Mouse (Mus musculus) intestine, embryonic 16.5 days (tissue): ENCODE data around the gene Rrp15. TPM values are rescaled to one million over a fixed set of nuclear protein-coding genes. Genes with fewer than 3 reads are reported as not detected.

Experiments
- ATAC-seq: fragments of 200-750 bp; cut with Nextera tagmentation; 2 replicates; pipeline ENCODE4 v1.8.0; 2017; ENCODE audit warnings: moderate TSS enrichment, moderate library complexity
- H3K27ac ChIP-seq: fragments of 300-500 bp; sonication (generic); 2 replicates; pipeline ENCODE4 v1.5.1; 2014; ENCODE audit warnings: mild to moderate bottlenecking, low read length
- H3K27me3 ChIP-seq: fragments of 300-500 bp; sonication (generic); replicated peaks from 2 replicates; pipeline ENCODE4 v1.6.1; 2014; ENCODE audit warnings: low read length, control low read depth, mixed read lengths; ENCODE audit not compliant: control insufficient read depth, insufficient read depth
- H3K36me3 ChIP-seq: fragments of 300-500 bp; sonication (generic); 2 replicates; pipeline ENCODE4 v1.6.1; 2014; ENCODE audit warnings: low read length, control low read depth; ENCODE audit not compliant: control insufficient read depth, insufficient read depth
- H3K4me1 ChIP-seq: fragments of 300-500 bp; sonication (generic); 2 replicates; pipeline ENCODE4 v1.6.1; 2014; ENCODE audit warnings: low read length, control low read depth, mixed read lengths; ENCODE audit not compliant: control insufficient read depth, insufficient read depth
- H3K4me2 ChIP-seq: fragments of 300-500 bp; sonication (generic); 2 replicates; pipeline ENCODE4 v1.6.1; 2014; ENCODE audit warnings: low read depth, low read length, control low read depth
- H3K4me3 ChIP-seq: fragments of 300-500 bp; sonication (generic); 2 replicates; pipeline ENCODE4 v1.5.1; 2014; ENCODE audit warnings: mild to moderate bottlenecking, low read length
- H3K9ac ChIP-seq: fragments of 300-500 bp; sonication (generic); 2 replicates; pipeline ENCODE4 v1.6.1; 2014; ENCODE audit warnings: low read depth, low read length
- H3K9me3 ChIP-seq: fragments of 300-500 bp; sonication (generic); 2 replicates; pipeline ENCODE4 v1.6.1; 2016; ENCODE audit warnings: low read length, control low read depth; ENCODE audit not compliant: control insufficient read depth
- WGBS: fragments of 180-500 bp; shearing (Covaris S2); extraction: QIAGEN DNeasy Blood & Tissue Kit; methylation state at CpG from one replicate; pipeline ENCODE4 v1.1.7; 2014; 5-methylcytosine and 5-hydroxymethylcytosine counted together
- polyA plus RNA-seq: library from polyadenylated mRNA; unstranded; fragments of >200 nt; fragmentation: Nextera tagmentation; extraction: Ambion mirVana; gene quantifications from 2 replicates; pipeline ENCODE4 v1.2.1, GENCODE M21; 2015

The Rrp15 gene
- polyA plus RNA-seq, 1 experiment from 2014 or later = 61.2 TPM

DNA sequence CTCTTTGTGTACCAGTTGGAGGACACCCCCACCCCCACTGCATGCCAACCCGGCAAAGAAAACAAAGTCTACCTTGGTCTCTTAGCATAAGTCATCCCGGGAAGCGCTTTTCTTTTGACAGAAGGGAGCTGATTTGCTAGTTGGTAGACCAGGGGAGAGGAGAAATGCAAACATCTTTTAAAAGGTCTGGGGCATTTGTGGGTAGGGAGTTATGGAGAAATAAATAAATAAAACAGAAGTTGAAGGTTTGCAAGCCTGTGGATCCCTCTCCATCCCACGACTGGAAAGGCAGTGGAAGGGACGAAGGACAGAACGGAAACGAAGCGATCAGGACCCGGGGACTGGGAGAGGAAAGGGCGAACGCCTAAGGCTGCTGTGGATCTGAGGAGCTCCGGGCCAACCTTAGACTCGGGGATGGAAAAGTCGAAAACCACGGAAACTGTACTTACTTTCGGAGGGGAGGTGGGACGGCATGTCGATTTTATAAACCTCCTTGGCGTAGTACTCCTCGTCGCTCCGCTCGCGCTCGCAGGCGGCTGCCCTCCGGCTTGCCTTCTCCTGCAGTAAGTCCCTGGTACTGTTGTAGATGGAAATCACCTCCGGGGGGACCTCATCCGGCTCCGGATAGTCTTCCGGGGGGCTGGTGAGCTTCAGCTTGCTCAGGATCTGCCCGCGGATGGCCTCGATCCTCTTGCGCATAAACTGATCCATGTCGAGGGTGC lies 45.0 kb downstream of the Rrp15 start:
- Histone ChIP-seq H3K9ac (peak overlapping the region; percentile 64), H3K36me3 (no peaks in the 10 kb centered on the region), H3K4me3 (peak overlapping the region; percentile 67), H3K27ac (peak overlapping the region; percentile 23), H3K4me2 (peak overlapping the region; percentile 93), H3K4me1 (peaks cover 23% of the 10 kb centered on the region), H3K9me3 (no peaks in the 10 kb centered on the region), H3K27me3 (no peaks in the 10 kb centered on the region)
- no peak for ATAC-seq
- 1% methylated on average over 36 of the region's 36 CpGs for WGBS

DNA sequence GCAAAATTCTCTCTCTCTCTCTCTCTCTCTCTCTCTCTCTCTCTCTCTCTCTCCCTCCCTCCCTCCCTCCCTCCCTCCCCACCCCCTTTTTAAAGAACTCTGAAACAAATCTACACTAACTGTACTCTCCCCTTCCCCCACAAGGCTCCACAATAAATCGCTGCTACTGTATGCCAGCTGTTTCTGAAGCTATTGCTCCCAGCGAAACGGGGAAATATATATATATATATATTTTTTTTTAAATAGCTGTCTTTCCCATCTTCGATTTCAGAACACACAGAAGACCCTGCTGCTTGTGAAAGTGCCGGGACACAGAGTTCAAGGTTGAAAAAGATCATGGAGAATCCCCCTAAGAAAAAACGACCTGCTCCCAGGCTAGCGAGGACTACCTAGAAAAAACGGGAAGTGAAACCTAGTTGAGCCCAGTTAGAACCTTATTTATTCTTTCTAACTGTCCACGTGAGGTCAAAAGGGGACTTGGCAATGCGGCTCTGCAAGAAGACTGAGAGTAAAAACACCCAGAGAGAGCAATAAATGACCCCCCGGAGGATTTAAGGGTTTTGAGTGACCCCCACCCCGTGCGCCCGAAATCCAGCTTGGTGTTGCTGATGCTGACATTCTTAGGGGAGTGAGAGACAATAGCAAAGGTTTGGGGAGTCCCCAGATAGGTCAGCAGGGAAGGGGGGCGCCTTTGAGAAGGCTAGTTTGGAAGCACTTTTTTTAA lies 45.7 kb downstream of the Rrp15 start:
- H3K9ac ChIP-seq = peak overlapping the region; percentile 64
- peak overlapping the region; percentile 23; the same call in 1 of the 2 replicates for H3K27ac ChIP-seq
- no peak for ATAC-seq
- peak overlapping the region; percentile 93 for H3K4me2 ChIP-seq
- H3K27me3 ChIP-seq = no peaks in the 10 kb centered on the region
- no peaks in the 10 kb centered on the region for H3K36me3 ChIP-seq
- H3K4me1 ChIP-seq = peaks cover 23% of the 10 kb centered on the region
- H3K9me3 ChIP-seq = no peaks in the 10 kb centered on the region
- WGBS = 1% methylated on average over 15 of the region's 15 CpGs
- H3K4me3 ChIP-seq = peak overlapping the region; percentile 67

- Histone ChIP-seq H3K4me1 (peaks cover 23% of the 10 kb centered on the region), H3K27me3 (no peaks in the 10 kb centered on the region)
Measured at GRCm38 (mm10) chr1:186702391-186703255, 46.5 kb downstream of the Rrp15 start.

DNA sequence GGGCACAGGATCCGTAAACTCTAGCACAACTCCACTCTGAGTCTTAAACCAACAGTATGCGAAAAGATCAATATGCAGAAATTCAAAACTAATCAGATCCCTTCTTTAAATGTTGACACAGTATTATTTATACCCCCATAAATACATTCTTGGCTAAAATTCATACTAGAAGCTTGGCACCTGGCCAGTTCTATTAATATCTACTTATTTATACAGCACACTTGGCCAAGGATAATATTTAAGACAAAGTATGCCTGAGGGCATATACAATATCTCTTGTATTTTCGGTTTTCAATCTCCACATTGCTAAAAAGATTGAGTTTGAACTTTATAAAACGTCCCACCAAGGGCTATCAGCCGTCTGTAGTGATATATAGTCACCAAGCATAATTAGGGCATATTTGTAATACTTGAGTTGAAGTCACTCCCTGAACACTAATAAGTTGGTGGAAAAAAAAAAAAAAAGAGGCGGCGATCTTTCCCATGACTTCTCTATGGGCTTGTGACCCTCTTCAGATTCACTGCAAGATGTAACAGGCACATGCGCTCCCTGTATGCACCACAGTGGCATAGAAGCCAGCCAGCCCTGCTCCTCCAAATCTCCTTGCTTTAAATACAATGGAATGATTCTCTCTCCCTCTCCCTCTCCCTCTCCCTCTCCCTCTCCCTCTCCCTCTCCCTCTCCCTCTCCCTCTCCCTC lies 47.8 kb downstream of the Rrp15 start:
- Histone ChIP-seq H3K4me1 (peaks cover 23% of the 10 kb centered on the region), H3K27me3 (no peaks in the 10 kb centered on the region), H3K9me3 (no peaks in the 10 kb centered on the region), H3K4me2 (no peak overlapping the region), H3K27ac (no peak overlapping the region), H3K9ac (no peak overlapping the region), H3K36me3 (no peaks in the 10 kb centered on the region), H3K4me3 (no peak overlapping the region)
- no peak for ATAC-seq
- WGBS = 39% methylated on average over 8 of the region's 8 CpGs

More at GRCm38 (mm10) chr1:186702391-186703255, 46.5 kb downstream of the Rrp15 start:
- Histone ChIP-seq H3K4me2 (peak overlapping the region; percentile 93), H3K4me3 (peak overlapping the region; percentile 67), H3K27ac (no peak overlapping the region), H3K36me3 (no peaks in the 10 kb centered on the region), H3K9me3 (no peaks in the 10 kb centered on the region), H3K9ac (peak overlapping the region; percentile 17; the same call in 1 of the 2 replicates)
- peak; percentile 34 for ATAC-seq
- 10% methylated on average over 15 of the region's 15 CpGs for WGBS

DNA sequence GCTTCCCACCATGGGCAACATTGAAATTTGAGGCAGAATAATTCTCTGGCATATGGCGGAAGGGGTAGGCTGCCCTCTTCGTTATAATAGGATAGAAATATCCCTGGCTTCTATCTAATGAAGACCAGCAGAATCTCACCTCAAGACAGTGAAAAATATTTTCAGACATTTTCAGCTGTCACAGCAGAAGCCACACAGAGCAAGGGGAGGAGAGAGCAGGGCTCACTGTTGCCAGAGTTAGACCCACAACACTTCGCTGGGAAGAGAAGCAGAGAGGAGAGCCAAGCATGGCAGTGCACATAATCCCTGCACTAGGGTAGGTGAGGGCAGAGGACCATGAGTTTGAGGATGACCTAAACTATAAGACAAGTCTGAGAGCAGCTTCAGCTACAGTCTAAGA lies 48.7 kb downstream of the Rrp15 start:
- H3K9me3 ChIP-seq = no peaks in the 10 kb centered on the region
- no peak overlapping the region for H3K27ac ChIP-seq
- no peak overlapping the region for H3K9ac ChIP-seq
- no peak overlapping the region for H3K4me2 ChIP-seq
- WGBS = 81% methylated on average over 3 of the region's 3 CpGs
- no peaks in the 10 kb centered on the region for H3K36me3 ChIP-seq
- H3K4me1 ChIP-seq = peaks cover 21% of the 10 kb centered on the region
- H3K4me3 ChIP-seq = no peak overlapping the region
- H3K27me3 ChIP-seq = no peaks in the 10 kb centered on the region
- no peak for ATAC-seq

DNA sequence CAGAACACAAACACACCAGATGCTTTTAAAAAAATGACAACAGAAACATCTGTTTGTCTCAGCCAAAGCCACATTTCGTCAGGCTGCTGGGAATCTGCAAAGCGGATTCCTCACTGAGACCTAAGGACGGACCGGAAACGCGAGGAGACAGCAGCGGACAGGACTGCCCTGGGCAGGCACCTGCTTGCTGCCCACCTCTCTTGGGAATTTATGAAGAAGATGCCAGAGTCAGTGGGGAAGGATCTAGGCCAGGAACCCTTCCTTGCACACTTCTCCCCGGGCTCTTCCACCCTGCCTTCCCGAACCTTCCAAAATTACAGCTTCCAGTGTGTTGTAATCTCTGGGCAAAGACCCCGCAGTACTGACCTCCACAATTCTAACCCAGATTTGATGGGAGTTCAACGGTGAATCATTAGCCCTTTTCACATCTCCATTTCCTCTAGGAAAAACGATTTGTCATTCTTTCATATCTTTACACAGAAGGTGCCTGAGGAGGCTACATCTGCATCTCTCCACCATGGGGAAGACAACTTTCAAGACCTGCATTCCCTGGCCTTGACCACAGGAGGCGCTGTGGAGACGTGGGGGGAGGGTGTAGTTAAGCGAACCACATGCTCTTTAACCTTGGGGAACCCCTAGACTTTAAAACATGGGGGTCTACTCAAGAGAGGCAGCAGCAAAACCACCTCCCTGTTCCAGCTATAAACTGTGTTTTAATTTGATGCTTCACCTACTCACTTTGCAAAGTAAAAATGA lies 50.4 kb downstream of the Rrp15 start:
- H3K36me3 ChIP-seq = no peaks in the 10 kb centered on the region
- no peaks in the 10 kb centered on the region for H3K27me3 ChIP-seq
- no peak overlapping the region for H3K9ac ChIP-seq
- H3K27ac ChIP-seq = no peak overlapping the region
- H3K4me3 ChIP-seq = no peak overlapping the region
- no peaks in the 10 kb centered on the region for H3K9me3 ChIP-seq
- H3K4me1 ChIP-seq = peaks cover 16% of the 10 kb centered on the region
- ATAC-seq = no peak
- H3K4me2 ChIP-seq = no peak overlapping the region
- 75% methylated on average over 15 of the region's 15 CpGs for WGBS

GRCm38 (mm10) chr1:186696231-186696630 lies 52.9 kb downstream of the Rrp15 start:
- peaks cover 6% of the 10 kb centered on the region; the same call in 1 of the 2 replicates for H3K4me1 ChIP-seq
- no peak overlapping the region for H3K27ac ChIP-seq
- H3K27me3 ChIP-seq = no peaks in the 10 kb centered on the region
- H3K4me3 ChIP-seq = no peak overlapping the region
- H3K9me3 ChIP-seq = no peaks in the 10 kb centered on the region
- 86% methylated on average over 9 of the region's 9 CpGs for WGBS
- H3K9ac ChIP-seq = no peak overlapping the region
- no peaks in the 10 kb centered on the region for H3K36me3 ChIP-seq
- no peak overlapping the region for H3K4me2 ChIP-seq
- no peak for ATAC-seq

DNA sequence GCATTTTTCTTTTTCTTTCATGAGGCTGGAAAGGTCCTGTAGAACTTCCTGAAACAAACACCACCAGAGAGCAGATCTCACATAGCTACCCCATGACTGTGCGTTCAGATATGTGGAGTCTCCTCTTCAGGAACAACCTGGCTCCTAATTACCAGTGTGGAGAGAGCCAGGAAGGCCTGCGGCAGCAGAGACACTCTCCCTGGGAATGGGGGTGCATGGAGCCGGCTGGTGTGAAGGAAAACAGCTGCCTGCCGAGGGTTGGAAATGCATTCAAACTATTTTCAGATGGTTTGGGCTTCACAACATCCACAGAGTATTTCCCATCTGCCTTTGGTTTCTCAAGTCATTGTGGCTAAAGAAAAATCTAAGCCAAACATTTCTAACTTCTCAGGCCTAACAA lies 53.8 kb downstream of the Rrp15 start:
- peak; percentile 42; the same call in 1 of the 2 replicates for ATAC-seq
- Histone ChIP-seq H3K4me3 (no peak overlapping the region), H3K4me2 (no peak overlapping the region), H3K9ac (no peak overlapping the region), H3K4me1 (peaks cover 6% of the 10 kb centered on the region; the same call in 1 of the 2 replicates), H3K27ac (0 out of 2 replicates have a peak overlapping the region, but pooled peaks have one; percentile 15), H3K36me3 (no peaks in the 10 kb centered on the region), H3K27me3 (no peaks in the 10 kb centered on the region), H3K9me3 (no peaks in the 10 kb centered on the region)
- 28% methylated on average over 4 of the region's 4 CpGs for WGBS
